Mouse (Mus musculus) testis, postnatal 10 days (tissue): ENCODE data around the gene Cab39.

Experiments used
- DNase-seq: peaks from one replicate; pipeline ENCODE4 v3.0.0; 2021; ENCODE audit warnings: low spot score

Cab39 gene

DNA sequence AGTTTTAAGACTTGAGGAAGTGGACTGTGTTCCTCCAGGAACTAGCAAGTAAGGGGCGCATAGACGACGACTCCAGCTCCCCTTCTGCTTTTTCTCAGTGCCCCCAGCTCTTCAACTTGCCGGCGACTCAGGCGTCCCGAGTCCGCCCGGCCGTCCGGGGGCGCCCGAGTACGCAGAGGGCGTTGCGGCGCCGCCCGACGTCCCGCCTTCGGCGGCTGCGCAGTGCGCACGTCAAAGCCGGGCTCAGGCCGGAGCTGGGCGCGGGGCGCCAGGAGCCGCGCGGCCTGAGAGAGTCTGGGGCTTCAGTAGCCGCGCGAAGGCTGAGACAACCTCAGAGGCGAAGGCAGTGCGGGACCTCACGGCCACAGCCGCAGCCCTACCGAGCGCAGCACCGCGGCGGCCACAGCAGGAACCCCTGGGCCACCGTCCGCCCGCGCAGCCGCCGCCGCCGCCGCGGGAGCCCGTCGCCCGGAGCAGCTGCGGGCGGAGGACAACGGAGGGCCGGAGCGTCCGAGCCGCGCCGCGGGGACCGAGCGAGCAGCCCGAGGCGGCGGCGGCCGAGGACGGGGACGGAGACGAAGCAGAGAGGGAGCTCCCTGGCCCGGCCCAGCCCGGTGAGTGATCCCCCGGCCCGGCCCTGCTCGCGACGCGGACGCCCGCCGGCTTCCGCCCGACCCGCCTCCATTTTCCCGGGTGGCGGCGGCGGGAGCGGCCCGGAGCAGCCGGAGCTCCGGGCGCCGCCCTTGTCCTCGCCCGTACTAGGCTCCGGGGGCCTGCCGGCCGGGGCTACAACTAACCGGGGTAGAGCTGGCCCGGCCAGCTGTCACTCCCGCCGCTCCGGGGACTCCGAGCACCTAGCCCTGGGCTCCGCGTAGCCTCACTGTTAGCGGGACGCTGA, at the start of gene Cab39:
Cab39 (plus strand) TSS at position 234 of the 898 bp plus-strand sequence.
- DNase-seq, result peak; percentile 93

DNA sequence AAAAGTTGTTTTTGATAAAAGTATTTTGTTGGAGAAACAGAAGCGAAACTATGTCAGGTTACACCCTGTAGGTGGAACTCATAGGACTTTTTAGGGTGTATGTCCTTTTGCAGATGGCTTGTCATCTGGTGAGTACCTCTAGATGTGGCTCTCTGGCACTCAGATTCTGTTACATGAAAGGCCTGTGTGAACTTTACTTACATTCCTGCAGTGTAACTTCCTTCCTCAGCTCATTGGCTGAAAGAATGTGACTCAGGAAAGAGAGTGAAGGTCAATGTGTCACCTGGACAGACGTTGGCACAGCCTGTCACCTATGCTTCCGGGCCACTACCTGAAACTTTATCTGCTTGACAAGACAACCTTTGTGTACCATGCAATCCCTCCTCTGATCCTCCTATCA, 48.7 kb upstream of the Cab39 start:
- DNase-seq, result no peak

DNA sequence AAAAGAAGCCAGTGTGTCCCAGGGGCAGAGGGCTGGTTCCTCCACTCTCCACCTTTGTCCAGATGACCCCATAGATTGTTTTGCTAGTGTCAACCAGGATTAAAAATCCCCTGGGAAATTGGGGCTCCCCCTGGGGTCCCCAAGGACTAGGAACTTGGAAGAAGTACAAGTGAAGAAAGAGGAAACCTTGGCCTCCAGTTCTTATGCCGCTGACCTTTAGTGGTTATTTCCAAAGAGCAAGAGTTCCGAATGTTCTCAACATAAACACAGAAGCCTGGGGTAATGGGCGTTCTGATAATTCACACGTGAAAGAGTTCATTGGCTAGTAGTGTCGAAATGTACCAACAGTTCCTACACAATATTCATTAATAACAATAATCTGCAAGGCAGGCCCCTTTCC, 46.7 kb upstream of the Cab39 start:
- no peak for DNase-seq

DNA sequence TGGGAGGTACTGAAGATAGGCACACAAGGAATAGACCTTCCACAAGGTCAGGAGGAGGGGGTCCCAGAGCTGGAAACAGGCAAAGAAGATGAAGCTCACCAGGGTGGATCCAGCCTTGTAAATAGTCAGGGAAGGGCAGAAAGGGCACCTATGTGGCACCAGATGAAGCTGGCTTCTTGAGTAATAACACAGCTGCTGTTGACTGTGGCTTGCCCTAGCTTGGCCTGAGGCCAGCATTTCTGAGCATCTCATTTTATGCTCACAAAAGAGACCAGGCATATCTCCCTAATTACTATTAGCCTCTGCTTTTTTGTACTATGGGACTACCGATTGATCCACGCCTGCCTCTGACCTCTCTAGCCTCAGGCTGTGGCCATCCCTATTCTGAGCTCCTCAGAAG, 43.4 kb upstream of the Cab39 start:
- no peak for DNase-seq

DNA sequence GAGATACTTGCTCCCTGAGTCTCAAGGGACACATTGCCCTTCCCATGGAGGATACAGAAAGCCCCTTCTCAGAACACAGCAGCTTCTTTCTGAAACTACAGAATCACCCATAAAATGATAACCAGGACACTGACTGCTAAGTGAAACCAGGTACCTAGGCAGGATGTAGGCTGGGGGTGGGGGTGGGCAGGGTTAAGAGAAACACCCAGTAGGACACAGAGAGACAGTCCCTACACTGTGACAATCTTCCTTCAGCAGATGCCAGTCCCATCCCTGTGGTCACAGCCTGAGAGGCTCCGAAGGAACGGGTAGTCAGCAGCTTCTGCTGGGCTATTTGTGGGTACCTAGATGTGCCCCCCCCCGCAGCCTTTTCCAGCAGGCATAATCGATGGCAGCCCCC, 42.6 kb upstream of the Cab39 start:
- DNase-seq, result no peak

DNA sequence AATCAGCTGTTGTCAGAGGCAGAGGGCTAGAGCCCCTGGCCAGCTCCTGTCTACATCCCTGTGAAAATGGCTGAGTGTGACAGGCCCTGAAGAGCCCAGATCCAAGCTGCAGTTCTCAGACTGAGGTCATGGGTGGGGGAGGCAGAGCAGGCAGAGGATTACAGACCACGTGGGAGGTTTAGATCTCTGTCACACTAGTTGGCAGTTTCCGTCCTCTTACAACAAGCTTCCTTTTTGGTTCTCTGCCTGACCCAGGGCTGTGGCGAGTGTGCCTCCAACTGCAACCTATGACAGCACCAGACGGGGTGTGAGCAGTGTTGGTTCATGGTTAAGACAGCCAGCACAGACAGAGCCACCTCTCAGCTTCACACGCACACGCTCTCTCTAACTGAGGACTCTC, 41.7 kb upstream of the Cab39 start:
- DNase-seq, result peak; percentile 44

DNA sequence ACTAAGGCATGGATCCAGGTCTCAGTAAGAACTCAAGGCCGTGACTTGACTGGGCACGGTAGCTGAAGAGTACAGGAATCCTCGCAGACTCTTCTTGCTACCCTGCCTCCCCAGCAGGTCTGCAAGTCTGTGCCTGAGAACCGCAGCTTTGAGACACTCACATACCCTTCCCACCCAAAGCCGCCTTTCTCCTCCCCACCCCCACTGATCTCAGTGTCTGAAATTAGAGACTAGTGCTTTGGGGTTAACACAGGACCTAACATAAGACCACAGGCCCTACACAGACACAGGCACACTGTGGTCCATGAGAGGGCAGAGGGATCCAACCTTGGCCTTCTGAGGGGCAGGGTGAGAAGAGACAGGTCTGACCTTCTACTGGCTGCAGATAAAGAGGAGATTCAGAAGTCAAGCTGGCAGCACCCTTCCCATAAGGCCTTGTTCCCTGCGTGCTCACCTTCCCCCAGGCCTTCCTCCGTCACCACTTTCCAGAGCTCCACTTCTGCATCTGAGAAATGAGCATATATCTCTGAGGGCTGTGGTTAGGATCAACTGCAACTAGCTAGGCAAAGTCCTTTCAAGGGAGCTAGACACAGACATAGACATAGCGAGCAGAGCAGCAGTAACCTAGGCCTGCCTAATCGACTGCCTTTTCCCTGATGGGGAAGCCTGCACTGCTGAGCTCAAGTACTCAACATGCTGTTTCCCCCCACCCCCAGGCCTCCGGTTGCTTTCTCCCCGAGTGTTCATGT, 41.1 kb upstream of the Cab39 start:
- DNase-seq, result no peak

DNA sequence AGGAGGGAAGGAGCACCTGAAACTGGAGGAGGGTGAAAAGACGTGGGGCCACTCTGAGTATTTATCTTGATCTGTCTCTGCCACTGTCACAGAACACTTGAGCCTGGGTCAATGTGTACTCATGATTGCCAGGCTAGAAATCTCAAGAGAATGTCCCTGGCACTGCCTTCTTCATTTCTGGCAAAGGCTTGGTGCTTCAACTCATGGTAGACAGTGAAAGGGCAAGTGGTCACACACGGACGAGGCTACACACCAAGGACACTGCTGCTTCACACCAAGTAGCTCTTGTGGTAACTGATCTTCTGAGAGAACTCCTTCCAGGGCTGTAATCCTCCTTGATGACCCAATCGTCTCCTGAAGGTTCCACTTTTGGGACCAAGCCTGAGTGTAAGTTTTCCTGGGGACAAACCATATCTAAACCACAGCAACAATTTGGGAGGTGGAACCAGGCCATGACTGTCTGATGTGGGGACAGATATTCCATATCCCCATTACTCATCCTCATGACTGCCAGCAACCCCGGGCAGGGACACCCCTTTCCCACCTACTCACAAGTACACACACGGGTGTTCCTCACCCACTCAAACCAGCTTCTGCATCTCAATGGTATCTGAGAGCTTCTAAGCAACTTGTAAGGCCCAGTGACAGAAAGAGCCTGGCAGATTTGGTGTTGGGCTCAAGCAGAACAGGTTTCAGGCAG, 35.6 kb upstream of the Cab39 start:
- no peak for DNase-seq

DNA sequence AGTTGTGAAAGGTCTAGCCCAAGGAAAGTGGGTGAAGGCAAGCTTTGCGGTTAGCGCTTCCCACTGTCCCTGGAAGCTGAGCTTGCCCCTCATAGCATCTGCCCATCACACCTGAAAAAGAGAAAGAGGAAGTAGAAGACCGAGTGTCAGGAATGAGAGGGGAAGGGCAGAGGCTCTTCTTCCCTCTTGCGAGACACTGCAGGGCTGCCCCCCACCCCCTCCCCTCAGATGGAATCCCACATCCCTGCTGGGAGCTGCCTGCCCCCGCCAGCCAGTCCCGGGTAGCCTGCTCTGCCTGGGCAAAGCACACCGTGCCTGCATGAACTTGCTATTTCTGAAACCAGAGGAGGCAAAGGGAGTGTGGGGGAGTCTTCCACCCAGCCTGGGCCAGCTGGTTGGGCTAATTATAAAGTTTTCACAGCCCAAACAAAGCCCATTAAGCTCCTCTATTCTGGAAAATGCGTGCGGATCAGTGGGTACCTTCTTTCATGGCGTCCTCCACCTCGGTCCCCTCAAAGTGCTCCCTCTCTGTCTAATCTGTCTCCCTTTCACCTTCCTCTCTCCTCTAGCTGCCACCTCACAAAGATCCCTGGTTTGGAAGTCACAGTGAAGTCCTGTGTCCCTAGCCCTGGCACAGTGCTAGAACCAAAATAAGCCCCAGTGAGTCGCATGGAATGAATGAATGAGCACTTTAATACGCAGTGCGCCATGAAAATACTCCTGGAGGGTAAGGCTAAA, 34.8 kb upstream of the Cab39 start:
- DNase-seq, result peak; percentile 44

DNA sequence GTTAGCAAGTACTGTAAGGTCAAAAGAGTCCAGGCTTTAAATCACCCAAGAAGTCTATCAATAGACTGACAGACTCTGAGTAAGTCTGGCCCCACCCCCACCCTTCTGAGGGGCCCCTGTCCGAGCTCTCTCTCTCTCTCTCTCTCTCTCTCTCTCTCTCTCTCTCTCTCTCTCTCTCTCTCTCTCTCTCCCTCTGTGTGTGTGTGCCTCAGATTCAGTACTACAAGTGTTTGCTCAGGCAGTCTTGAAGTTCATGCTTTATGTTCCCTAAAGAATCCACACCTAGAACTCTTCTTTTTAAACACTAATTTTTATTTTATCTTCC, 34.3 kb upstream of the Cab39 start:
- DNase-seq, result no peak

DNA sequence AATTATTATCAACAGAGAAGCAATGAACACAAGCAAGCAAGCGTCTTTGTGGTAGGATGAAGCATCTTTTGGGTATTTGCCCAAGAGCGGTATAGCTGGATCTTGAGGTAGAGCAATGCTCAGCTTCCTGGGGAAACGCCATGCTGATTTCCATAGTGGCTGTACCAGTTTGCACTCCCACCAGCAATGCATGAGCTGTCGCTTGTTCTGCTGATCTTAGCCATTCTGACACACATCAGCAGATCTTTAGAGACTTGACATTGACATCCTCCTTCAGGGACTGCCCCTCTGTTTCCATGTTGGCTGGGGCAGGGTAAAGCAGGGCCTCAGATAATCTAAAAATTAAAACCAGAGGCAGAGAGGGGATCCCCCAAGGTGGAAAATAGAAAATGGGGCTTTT, 31.6 kb upstream of the Cab39 start:
- DNase-seq, result no peak

DNA sequence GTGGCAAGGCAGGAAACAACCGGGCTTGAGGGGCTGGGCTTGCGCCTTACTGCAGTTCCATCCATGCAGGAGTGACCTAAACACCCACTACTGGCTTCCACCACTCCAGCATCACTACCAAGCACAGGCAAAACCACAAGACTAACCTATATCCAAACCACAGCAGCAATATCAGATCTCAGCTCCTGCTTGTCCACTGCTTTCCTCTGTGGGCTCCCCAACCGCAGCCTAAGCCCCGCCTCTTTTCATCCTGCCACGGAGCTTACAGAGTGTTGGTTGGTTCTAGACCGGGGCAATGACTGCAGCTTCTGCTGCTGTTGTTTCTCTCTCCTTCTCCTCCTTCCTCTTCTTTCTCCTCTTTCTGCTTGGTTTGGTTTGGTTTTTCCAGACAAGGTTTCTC, 29.9 kb upstream of the Cab39 start:
- DNase-seq, result no peak

DNA sequence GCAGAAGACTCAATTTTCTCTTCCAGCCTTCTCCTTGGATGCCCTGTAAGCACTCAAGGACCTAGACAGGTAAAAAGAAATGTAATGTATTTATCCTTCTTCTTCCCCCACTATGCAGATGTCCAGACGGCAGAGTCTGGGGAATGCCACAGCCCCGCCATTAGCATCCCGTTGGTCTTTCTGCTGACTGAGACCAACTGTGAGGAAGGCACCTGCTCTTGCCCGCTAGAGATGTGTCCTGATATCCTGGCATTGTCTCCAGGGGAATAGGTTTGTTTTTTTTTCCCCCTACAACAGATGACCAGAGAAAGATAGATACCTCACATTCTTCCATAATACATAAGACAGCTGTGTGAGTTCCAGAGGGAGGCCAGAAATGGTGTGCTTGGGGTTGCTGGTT, 28.9 kb upstream of the Cab39 start:
- DNase-seq, result no peak

DNA sequence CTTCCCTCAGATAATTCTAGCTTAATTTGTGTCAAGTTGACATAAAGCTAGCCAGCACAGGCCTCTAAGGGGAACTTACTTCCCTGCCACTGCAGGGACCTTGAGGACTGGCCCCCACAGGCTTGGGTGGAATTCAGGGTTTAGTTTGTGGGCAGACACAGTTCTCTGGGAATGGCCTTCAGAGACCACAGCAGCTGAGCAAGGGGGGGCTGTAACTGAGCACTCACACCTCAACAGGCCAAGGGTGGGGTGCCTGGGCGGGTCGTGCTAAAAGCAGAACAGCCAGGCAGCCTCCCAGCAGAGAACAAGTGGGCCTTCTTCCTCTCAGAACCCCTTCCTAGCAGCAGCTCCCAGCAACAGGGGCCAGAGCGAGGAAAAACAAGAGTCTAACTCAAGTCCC, 27.1 kb upstream of the Cab39 start:
- DNase-seq, result no peak

DNA sequence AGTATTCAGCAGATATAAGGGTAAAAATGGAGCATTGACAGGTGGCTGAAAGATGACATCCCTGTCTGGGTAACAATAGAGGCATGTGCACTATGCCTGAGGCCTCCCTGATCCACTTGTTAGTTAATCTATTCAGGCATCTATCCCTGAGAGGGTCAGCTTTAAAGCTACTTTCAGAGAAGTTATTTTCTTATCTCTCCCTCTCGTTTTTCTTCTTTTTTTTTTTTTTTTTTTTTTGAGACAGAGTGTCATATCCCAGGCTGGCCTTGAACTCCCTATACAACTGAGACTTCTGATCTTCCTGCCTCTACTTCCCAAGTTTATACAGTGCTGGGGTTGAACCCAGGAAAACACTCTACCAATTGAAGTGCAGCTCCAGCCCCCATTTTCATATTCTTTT, 25.5 kb upstream of the Cab39 start:
- DNase-seq, result no peak

DNA sequence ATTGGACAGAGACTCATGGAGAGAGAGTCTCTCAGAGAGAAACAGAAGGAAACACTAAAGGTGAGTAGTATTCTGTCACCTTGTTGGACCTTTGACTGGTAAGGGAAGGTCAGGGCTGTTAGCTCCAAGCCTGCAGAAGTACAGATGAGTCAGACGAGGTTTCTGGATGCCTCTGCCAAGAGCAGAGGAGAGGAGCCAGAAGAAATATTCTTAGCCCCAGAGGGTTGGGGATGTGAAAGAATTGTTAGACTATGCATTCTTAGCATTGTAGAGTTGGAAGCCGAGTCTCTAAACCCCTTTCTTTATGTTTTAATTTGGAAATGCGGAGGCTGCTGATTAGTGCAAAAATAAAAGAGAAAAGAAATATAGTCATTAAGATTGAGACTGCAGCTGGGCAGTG, 21.3 kb upstream of the Cab39 start:
- DNase-seq, result no peak

DNA sequence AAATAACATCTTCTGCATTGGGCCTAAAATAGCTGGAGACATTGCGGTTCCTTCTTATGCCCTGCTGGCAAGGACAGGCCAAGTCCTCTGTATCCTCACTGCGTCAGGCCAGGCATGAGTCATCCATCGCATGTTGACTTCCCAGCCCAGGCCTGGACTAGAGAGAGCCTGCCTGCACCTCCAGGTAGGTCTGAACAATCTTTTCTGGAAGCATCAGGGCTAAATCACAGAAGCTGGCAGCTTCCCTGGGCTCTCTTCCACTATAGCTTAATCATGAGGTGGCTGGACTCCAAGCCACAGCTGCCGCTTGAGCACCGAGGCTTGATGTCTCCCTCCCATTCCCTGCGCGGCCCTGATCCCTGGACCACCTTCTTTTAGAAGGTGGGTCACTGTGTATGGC, 18.1 kb upstream of the Cab39 start:
- DNase-seq, result no peak

DNA sequence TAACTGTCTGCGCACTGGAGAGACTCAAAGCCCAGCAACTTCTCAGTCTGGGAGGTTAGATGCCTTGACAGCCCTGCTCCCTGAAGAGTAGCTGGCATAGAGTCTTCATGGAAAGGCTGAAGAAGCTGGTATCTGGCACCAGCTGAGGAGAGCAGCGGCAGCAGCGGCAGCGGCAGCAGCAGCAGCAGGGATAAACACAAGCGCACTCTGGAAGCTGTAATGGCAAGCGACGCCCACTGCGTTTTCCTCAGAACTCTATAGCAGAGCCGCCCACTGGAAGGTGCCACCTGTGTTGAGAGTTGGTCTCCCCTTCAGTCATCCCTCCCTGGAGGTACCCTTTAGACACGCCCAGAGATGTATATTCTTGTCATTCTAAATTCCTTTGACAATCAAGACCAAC, 17.1 kb upstream of the Cab39 start:
- no peak for DNase-seq

DNA sequence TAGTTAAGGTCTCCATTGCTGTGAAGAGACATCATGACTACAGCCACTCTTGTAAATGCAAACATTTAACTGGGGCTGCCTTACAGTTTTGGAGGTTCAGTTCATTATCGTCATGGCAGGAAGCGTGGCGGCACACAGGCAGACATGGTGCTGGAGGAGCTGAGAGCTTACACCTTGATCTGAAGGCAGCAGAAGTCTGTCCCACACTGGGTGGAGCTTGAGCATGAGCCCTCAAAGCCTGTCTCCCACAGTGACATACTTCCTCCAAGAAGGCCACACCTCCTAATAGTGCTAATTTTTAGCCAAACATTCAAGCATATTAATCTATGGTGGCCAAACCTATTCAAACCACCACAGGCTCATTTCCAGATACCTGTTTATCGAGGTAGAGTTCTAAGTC, 14.8 kb upstream of the Cab39 start, which contains the start of gene A630001G21Rik:
A630001G21Rik (minus strand) TSS at position 208 of the 400 bp plus-strand sequence.
- no peak for DNase-seq

DNA sequence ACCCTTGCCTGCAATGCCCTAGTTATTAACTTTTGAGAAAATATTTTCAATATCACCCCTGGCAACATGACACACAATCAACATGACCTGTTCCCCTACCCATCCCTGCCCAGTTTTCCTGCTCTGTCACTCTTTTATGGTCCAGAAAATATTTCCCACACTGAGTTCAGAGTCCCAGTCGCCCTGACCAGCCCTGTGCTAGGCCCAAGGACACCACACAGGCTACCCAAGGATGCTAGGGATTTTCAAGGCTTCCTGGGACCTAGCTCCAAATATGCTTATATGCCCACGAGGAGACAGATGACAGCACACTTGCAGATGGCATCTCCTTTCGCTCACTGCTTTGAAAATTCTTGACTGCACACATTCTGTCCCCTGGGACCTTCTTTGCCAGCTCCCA, 14.2 kb upstream of the Cab39 start:
- DNase-seq, result no peak

DNA sequence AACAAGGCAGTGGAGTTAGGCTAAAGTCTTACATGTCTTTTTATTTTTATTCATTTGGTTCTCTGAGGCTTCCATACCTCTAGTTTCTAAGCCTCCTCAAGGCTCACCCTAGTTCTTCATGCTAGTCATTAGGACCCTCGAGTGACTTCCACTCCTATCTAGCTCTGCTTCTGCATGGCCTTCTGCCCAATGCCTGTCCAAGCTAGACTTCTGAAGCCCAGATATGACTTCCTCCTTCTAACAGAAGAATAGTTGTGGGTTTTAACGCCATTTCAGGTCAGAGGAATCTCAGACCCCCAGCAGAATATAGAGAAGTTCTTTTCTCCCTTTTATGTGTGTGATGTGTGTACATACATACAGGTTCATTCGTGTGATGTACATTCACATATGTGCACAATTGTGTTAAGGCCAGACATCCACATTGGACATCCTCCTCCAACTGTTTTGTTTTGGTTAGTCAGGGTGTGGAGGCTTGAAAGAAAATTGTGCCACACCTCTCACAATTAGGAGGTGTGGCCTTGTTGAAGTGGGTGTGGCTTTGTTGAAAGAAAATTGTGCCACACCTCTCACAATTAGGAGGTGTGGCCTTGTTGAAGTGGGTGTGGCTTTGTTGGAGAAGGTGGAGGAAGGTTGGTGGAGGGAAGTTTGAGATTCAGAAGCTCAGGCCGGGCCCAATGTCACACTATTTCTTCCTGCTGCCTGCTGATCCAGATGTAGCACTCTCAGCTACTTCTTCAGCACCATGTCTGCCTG, 13.6 kb upstream of the Cab39 start:
- no peak for DNase-seq

DNA sequence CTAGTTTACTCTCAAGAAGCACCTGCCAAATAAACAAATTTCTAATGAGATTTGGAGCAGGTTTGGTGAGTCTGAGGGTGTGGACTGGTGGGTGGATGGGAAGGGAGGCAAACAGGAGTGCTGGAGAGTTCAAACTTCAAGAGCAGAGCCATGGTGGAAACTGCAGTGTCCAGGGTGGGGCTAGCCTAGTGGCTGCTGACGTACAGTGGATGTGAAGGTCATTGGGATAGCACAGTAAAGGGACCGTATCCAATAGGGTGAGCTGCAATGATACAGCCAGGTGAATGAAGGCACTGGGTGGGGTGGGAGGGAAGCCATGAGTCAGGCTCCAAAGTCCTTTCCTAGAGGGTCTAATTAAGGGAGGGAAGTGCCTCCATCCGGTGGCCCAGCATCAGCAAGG, 2.7 kb upstream of the Cab39 start:
- DNase-seq, result no peak
